Mouse (Mus musculus) ES-CJ7 (cell line): ENCODE measurements at regions not wholly inside any gene's neighbourhood (a gene's known extent, or its start where the extent isn't known, plus 50 kb on each side); places are given as distances from the start of the nearest gene placed in this dataset.

Experiments
- DNase-seq: peaks from one replicate; pipeline ENCODE4 v3.0.0; 2011; ENCODE audit warnings: low read depth, low spot score

DNA sequence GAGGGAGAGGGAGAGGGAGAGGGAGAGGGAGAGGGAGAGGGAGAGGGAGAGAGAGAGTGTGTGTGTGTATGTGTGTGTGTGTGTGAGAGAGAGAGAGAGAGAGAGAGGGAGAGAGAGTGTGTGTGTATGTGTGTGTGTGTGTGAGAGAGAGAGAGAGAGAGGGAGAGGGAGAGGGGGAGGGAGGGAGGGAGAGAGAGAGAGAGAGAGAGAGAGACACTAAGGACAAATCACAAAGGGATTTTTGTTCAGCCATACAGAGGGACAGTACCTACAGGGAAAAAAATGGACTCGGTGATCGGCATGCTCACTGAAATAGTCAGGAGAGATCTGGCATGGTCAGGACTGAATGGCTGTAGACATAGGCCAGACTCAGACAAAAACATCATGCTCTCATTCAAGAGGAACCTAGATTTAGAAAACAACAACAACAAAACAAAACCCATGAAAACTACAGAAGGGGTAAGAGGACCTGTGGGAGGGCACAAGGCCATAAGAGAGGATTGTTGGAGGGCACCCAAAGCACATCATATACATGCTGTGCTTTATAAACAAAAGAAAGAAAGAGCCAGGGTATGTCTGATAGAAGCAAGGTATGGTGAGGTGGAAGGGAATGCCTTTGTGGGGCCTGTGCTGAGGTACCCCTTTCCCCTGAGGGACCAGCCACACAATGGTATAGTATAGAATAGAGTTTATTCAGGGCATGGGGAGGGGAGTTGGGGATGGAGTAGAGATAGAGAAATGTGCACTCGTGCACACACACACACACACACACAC is 127.0 kb upstream of the Med14 start:
- DNase-seq: no peak

DNA sequence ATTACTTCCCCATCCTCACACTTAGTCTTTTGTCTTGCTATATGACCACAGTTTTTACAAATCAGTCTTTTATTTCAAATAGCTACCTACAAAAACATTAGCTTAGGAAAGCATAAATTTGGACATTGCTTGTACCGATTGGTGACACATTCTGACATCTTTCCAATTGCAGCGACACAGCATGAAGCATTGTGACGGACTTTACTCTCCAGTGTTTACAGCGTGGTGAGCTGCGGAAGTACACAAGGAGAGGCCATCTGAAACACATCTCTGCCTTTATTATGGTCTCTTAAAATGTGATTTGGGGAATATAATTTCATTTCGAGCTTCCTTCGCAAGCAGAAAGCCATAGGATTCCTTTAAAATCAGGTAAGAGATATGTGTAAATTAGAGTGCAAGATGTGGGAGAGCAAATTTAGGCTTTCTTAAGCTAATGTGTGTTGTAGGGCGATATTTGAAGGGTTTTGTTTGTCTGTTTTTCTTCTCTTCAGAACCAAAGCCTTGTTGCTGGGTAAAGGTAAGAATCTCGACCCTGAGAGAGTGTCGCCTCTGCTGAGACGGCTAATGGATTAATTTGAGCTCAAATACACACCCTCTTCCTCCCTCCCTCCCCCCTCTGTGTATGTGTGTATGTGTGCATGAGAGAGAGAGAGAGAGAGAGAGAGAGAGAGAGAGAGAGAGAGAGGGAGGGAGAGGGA is 126.3 kb upstream of the Med14 start:
- DNase-seq: no peak

DNA sequence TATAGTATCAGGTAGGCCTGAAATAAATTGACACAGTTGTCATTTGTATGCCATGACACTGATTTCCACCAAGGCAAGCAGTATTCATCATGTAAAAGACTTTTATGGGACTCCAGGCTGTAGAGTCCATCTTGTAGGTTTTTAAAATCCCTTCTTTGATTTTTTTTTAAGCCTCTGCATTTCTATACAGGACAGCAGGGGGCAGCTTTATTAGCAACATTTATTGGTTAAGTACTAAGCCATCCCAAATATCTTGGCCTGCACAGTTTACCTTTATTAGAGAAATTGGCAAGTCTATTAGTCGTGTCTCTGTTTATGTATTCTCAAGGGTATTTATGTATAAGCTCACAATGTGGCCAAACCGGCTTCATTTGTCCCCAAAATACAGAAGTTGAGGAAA is 125.6 kb upstream of the Med14 start:
- no peak for DNase-seq

DNA sequence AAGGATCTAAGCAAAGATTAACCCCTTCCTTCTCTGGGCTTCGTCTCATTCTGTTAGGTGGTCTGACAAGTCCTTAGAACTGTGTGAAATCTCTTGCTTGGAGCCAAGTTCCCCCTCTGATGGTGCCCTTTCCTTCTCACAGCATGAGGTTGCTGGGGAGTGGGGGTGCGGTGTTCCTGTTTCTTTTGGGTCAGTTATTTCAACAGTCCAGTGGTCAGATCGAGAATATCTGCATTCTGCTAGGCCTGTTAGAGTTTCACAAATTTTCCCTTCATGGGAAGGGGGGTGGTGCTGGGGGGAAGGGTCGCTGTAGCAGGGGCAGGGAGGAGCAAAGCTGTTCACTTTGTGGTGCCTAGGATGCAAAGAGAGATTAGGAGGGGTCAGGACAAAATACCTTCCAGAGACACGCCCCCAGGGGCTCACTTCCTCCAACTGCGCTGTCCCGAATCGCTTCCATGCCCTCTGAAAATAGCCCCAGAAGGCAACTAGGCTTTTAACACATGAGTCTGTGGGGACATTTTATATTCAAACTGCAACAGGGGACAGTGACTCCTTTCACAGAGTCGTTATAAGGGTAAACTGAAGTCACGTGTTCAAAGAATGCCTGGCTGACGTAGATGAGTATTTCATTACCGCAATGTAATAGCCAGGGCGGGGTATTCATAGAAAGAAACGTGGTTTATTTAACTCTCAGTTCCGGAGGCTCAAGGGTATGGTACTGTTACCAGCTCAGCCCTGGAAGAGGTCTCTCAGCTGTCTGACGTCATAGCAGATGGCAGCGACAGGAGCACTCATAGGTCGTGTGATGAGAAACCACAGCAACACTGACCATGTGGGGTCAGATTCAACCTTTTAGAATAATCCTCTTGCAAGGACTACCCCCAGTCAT is 124.5 kb upstream of the Med14 start:
- DNase-seq: peak; percentile 28

DNA sequence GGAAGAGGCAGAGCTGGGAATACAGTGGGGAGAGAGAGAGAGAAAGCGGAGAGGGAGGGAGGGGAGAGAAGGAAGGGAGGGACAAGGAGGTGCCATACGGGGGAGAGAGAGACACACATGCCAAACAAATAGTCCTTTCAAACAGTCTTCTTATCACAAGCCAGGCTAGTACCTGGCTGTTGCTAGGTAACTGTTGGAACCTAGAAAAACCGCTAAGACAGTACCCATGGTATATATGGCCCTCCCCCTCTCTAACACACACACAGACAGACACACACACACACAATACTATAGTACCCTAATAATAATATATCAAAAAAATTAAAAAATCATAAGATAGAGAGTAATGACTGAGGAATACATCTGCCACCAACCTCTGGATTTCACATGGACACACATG is 117.4 kb upstream of the Med14 start:
- no peak for DNase-seq

DNA sequence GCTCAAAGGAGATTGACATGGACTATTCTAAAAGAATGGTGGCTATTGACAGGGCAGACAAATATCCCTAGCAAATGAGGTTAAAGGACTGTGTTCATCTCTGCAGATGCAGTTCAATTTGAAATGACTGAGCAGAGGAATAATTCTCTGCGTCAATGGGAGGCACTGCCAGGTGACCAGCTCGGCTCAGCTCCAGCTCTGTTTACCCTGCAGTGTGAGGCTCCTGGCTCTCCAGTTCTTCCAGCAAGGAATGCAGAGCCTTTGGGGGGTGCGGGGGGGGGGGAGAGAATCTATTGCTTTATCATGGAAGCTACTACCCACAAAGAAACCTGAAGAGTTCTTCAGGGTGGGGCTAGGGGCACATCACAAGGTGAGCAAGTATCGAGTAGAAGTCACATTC is 115.6 kb upstream of the Med14 start:
- DNase-seq: no peak

DNA sequence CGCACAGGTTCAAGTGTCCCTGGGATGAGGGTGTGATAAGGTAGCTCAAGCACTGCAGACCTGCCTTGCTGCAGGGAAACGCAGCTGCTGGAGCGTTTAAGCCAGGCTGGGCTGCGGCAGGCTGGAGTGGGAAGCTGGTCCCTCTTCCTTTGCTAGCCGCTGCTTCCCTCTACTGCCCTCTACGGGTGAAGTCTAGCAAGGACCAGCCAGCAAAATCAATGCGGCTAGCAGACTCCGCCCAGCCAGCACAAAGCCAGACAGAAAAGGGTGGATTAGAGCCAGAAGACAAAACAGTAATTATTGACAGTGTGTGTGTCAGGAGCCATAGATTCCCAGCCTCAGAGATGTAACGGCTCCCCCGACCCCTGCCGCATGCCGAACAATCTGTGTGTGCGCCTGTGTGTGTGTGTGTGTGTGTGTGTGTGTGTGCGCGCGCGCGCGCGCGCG is 111.8 kb upstream of the Med14 start:
- DNase-seq: peak; percentile 81

DNA sequence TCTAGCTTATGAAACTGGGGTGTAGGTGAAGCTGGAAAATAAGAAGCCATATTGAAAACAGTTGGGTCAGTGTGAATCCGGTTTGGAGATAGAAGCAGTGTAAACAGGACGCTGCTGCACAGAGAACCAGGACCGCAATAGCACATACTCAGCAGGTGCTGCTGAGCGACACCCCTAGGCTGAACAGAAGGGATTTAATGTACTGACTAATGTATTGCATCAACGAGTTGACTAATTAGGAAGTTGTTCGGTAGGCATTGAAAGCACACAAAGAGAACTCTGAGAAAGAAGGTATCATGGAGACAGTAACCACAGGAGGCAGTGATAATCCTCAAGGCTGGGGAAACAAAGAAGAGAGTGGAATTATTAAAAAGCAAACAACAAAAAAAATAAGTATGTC is 111.4 kb upstream of the Med14 start:
- no peak for DNase-seq

DNA sequence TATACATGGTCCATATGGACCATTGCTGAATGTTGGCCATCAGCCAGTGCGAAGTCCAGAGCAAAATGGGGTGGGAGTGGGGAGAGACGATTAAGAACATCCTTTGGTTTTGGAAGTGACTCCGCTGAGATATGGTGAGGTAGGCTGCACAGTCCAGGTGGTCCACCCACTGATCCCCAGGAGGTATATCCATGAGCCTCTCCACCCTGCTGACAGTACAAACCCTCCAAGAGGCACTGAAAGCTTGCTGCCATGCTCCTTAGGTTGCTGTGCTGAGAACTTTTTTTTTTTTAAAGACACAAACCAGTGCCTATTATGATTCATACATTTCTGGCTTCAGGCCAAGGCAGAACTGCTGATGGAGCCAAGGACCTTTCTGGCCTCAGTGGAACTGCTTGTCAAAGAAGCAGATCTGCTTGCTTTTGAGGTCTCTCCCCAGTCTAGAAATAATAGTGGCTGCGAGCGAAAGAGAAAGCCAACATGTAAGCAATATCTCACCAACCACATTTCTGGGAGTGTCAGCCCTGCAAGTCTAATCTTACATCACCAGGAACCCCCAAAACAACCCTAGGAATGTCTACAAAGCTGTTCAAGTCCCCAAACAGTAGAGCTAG is 105.1 kb upstream of the Med14 start:
- no peak for DNase-seq

DNA sequence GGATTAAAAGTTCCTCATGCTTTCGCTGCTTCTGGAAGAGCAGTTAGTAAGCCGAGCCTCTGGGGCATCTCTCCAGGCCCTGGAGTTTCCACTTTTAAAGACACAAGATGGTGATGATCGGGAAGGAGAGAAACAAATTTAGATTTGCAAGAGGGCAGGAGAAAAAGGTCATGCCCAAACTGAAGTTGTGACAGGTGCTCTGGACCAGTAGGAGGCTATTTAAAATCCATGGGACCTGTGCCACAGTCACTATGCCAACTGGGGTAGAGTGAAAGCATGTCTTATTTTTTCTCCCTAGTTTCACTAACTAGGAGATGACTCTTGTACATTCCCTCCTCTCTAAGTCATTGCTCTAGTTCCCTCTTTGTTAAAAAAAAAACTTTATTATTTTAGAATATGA is 104.3 kb upstream of the Med14 start:
- no peak for DNase-seq

DNA sequence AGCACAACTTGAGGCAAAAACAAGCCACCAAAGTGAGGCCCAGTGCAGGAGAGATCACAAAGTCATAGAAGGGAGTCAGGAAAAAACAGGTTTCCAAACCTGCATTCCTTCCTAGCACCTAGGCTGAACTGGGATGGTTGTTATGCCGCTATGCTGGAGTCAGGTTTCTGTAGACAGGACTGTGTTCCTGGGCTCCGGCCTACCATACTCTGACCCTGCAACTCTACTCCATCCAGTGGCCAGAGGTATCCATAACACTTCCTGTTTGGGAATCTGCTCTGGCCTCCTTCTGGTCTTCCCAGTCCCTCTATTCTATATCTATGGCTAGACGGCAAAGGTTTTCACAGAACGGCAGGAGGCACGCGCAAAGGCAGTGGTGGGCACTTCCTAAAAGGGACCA is 98.3 kb upstream of the Med14 start:
- DNase-seq: peak; percentile 73

DNA sequence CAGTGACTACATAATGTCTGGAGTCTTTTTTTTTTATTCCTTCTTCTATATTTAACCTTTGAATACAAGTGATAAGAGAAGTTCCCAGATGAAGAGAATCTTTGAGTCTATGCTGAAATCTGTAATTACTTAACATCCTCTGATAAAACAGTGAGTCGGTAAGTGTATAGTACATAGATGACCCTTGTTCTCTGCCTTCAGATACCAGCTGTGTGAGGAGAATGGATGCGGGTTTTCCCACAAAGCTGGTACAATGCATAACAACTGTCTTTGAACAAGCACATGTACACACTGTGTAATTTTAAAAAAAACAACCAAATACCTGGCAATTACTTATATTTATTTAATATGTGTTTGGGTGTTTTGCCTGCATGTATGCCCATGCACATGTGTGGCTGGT is 96.9 kb upstream of the Med14 start:
- no peak for DNase-seq

DNA sequence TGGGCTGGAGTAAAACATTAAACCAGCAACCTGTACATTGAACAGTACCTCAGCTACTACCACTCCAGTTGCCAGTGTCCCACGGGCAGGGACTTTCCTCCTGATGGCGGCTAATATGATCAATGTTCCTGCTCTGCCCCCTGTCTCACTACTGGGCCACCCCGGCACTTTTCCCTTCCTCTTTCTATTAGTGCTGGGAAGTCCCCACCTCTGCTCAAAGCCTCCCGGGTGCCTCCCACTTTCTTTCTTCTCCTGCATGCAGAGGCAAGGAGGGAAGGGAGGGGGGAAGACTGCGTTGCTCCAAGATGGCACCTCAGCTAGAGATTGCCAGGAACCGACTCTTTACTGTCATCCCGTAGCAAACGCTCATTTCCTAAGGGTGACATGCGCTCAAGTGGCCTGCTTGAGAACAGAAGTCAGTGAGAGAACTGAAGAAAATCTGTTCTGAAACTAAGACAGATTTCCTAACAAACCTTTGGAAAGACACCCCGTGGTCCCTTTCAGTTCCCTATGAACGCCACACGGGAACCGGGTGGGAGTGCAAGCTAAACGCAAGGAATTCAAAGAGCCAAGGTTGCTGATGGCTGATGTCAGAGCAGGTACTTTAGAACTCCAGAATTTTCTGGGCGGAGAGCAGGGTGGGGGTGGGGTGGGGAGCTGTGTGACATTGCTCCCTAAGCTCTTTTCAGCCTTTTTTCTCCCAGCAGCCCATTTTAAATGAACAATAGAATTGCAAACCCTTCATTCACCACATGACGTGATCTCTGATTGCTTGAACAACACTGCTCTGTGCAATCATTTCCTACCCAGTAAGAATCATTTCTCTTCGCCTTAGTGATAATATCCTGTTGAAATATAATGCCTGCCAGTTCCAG is 96.2 kb upstream of the Med14 start:
- DNase-seq: peak; percentile 67

DNA sequence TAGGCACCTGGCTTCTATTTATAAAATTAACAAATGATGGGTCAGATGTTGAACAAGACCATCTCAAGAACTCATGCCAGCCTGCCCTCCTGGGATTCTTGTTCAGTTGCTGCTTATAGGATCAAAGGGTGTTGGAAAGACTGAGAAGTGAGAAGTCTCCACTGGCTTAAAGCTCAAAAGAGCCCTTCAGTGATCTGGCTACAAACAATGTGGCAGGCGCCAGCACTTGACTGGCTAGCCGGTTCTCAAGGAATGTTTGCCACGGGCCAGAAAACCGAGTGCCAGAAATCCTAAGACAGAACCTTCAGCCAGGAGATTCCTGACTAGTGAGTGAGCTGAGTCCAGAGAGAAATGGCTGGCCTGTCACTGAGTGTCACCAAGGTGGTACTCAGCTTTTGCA is 93.6 kb upstream of the Med14 start:
- DNase-seq: no peak

DNA sequence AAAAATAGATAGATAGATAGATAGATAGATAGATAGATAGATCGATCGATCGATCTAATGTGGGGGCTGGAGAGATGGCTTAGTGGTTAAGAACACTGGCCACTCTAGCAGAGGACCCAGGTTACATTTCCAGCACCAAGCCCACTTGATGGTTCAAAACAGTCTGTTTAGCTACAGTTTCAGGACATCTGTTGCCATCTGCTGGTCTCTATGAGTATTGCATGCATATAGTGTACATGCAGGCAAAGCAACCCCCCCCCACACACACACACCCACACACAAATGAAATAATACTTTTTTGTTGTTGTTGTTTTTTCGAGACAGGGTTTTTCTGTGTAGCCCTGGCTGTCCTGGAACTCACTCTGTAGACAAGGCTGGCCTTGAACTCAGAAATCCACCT is 89.8 kb upstream of the Med14 start:
- DNase-seq: peak; percentile 70

DNA sequence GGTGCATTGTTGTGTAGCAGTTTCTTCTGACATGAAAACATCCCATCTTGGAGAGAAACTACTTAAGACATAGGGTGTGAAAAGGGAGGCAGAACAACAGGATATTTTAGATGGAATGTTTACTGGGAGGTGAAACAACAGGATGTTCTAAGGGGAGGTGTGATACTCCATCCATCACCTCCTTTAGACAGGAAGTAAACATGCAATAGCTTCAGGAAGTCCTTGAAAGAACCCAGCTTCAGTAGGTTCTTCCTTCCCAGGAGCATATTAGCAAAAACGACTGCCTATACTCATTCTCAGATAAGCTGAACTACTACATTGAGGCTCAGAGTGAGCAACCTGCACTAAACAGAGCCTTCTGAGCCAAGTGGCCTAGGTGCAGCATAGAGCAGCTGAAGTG is 82.6 kb upstream of the Med14 start:
- no peak for DNase-seq

DNA sequence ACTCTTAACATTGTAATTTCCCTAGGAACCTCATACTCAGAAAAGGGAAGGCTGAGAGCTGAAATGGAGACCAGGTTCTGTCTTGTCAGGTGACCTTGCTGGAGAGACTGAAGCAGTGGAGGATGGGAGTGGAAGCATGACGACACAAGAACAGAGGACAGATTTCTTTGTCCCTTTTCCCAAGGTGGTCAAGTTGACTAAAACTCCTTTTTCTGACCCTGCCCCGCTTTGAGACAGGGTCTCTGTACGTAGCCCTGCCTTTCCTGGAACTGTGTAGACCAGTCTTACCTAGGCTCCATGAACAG is 79.1 kb upstream of the Med14 start:
- DNase-seq: peak; percentile 50

DNA sequence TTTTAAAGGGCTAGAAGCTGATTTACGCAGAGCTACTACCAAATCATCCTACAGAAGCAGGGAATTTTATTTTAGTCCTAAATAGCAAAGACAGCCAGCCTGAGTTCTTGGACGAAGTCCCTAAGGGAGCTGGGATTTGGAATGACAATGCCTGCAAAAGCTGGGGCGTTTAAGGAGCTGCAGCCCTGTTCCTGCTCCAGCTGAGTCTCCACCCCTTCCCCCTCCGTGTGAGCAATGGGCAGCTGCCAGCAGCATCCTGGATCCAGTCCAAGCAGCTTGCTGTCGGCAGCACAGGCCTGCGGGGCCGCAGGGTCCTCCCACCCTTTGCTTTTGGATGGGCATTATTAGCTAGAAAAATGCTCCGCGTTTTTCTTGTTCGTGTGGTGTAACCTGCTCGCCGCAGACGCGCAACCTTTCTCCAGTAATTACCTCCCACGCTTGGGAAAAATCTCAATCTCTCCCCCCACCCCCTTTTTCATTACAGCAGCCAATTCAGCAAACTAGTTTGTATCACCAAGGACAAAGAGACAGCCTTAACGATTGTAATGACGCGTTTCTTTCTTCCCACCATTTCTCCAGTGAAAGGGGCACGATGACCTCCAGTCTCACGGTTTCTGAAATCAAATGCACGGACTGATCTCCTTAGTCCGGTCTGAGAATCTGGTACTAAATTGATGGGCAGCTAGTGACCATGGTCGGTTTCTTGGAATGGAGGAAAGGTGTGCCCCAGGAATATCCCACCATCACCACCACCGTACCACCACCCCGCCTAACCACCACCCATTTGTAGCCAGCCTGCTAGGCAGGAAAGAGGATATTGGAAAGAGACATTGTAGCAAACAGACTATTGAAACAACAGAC is 78.5 kb upstream of the Med14 start:
- DNase-seq: peak; percentile 85

DNA sequence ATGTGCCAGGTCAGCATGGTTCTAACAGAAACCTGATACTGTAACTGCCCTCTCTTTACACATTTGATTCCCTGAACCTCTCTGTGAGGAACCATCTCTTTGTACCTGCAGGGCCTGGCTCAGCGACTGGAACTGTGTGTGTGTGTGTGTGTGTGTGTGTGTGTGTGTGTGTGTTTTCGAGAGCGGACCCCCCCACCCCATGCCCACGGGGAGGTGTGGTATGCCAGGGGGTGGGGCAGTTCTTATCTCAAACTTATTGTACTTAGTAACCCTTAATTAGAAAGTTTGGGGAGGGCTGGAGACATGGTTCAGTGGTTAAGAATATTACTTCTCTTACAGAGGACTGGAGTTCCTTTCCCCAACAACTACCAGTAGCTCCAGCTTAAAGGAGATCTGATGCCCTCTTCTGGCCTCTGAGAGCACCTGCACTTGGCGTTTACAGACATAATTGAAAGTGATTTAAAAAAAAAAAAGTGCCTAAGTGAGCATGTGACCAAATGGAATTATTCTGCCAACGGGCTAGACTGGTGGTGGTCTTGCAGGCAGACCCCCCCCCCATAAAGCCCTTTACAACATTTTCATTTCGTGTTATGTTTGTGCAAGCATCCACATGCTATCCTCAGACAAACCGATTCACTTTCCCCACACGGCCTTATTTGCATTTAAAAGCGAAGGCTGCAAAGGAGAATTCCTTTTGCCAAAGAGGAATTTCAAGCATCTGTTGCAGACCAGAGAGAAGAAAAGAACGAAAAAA is 77.7 kb upstream of the Med14 start:
- DNase-seq: peak; percentile 85
